Mouse (Mus musculus): ENCODE results near the gene Prdm12.
A peak's percentile ranks its signal among the peaks of the same experiment; 100 is the strongest.
"Not testable (repeated sequence)": the region's sequence is repeated elsewhere in the genome, so short reads cannot be mapped to it uniquely, and the experiment has no call there.

The Prdm12 gene

GRCm38 (mm10) chr2:31641929-31642328, 2.1 kb downstream of the Prdm12 start:
- no peak for DNase-seq (ENCODE audit: low spot score)

GRCm38 (mm10) chr2:31653971-31654853, 14.4 kb downstream of the Prdm12 start:
- DNase-seq (ENCODE audit: low spot score), result no peak

- DNase-seq (ENCODE audit: low spot score), result peak; percentile 29
These were observed 15.2 kb downstream of the Prdm12 start for GRCm38 (mm10) chr2:31654854-31655559.

GRCm38 (mm10) chr2:31656374-31656773, 16.5 kb downstream of the Prdm12 start:
- no peak for DNase-seq (ENCODE audit: low spot score)

GRCm38 (mm10) chr2:31662939-31663803, 23.3 kb downstream of the Prdm12 start:
- peak; percentile 13 for DNase-seq (ENCODE audit: low spot score)

- DNase-seq (ENCODE audit: low spot score), result no peak
These were observed 24.0 kb downstream of the Prdm12 start for GRCm38 (mm10) chr2:31663804-31664180.

GRCm38 (mm10) chr2:31667332-31667731, 27.5 kb downstream of the Prdm12 start:
- DNase-seq (ENCODE audit: low spot score), result no peak

GRCm38 (mm10) chr2:31670551-31671035, 30.8 kb downstream of the Prdm12 start, which contains the start of gene Exosc2:
TSS of gene Exosc2 (plus strand) at chr2:31670715.
- DNase-seq (ENCODE audit: low spot score), result peak; percentile 96

GRCm38 (mm10) chr2:31678641-31679040, 38.8 kb downstream of the Prdm12 start:
- DNase-seq (ENCODE audit: low spot score), result no peak

- DNase-seq (ENCODE audit: low spot score), result not testable (repeated sequence)
These were observed 41.3 kb downstream of the Prdm12 start for GRCm38 (mm10) chr2:31681051-31681707.

GRCm38 (mm10) chr2:31681731-31682235, 41.9 kb downstream of the Prdm12 start:
- DNase-seq (ENCODE audit: low spot score), result no peak

GRCm38 (mm10) chr2:31683666-31684065, 43.8 kb downstream of the Prdm12 start:
- DNase-seq (ENCODE audit: low spot score), result peak; percentile 56

GRCm38 (mm10) chr2:31688074-31688925, 48.5 kb downstream of the Prdm12 start, which contains the start of gene Abl1:
TSS of gene Abl1 (plus strand) at chr2:31688376.
- DNase-seq (ENCODE audit: low spot score), result peak; percentile 98

GRCm38 (mm10) chr2:31689045-31689444, 49.2 kb downstream of the Prdm12 start:
- peak; percentile 11 for DNase-seq (ENCODE audit: low spot score)

GRCm38 (mm10) chr2:31690063-31690462, 50.2 kb downstream of the Prdm12 start:
- DNase-seq (ENCODE audit: low spot score), result no peak

GRCm38 (mm10) chr2:31698209-31698608, 58.4 kb downstream of the Prdm12 start:
- no peak for DNase-seq (ENCODE audit: low spot score)

GRCm38 (mm10) chr2:31700545-31701446, 61.0 kb downstream of the Prdm12 start:
- DNase-seq (ENCODE audit: low spot score), result no peak

- DNase-seq (ENCODE audit: low spot score), result peak; percentile 61
These were observed 63.4 kb downstream of the Prdm12 start for GRCm38 (mm10) chr2:31703226-31703625.
